17 mouse cellular contexts compared by ENCODE assay signal in genomic region chr6:34863786-34864514, GRCm38 (mm10). TPM values are rescaled to one million over a fixed set of nuclear protein-coding genes. Genes with fewer than 3 reads are reported as not detected.
A peak's percentile ranks its signal among the peaks of the same experiment; 100 is the strongest.
DNase-seq lines count a peak whose midpoint lies in the region; ATAC-seq and TF ChIP-seq lines count a peak whose summit lies in the region.
"Had no signal": no experiment of that assay in that cellular context is flagged by ENCODE, and none has a peak within 500 bp of the region (broad histone marks: within the 10 kb centered on the region; RNA-seq: fewer than 3 reads in every experiment).

No protein-coding gene starts in this region.

- H3K4me2 ChIP-seq in heart, postnatal 0 days (ENCODE audit: low read depth, low read length), result peak overlapping the region; percentile 66
- H3K4me2 ChIP-seq in lung, embryonic 16.5 days (ENCODE audit: low read depth, low read length), result no peak overlapping the region
- peak overlapping the region; percentile 51 for H3K4me2 ChIP-seq in stomach, embryonic 16.5 days (ENCODE audit: low read depth, low read length)
- no peak overlapping the region for H3K4me2 ChIP-seq in forebrain, embryonic 15.5 days (replicated peaks)
- H3K4me2 ChIP-seq: hindbrain, embryonic 14.5 days had no signal

- no peaks in the 10 kb centered on the region for H3K9me3 ChIP-seq in heart, postnatal 0 days (replicated peaks; ENCODE audit: control insufficient read depth, low read length)
- H3K9me3 ChIP-seq in lung, embryonic 16.5 days (ENCODE audit: control insufficient read depth, low read length), result no peaks in the 10 kb centered on the region
- no peaks in the 10 kb centered on the region for H3K9me3 ChIP-seq in stomach, embryonic 16.5 days (replicated peaks; ENCODE audit: control insufficient read depth, low read length)
- H3K9me3 ChIP-seq in forebrain, embryonic 15.5 days, result no peaks in the 10 kb centered on the region
- H3K9me3 ChIP-seq: neural tube, embryonic 15.5 days had no signal

- peak overlapping the region; percentile 77 for H3K27ac ChIP-seq in heart, postnatal 0 days (ENCODE audit: low read depth)
- H3K27ac ChIP-seq in lung, embryonic 16.5 days (ENCODE audit: low read length), result peak overlapping the region; percentile 13; the same call in 1 of the 2 replicates
- peak overlapping the region; percentile 99 for H3K27ac ChIP-seq in brown adipose tissue, adult 24 weeks (replicated peaks; ENCODE audit: low read depth, low read length)
- H3K27ac ChIP-seq in stomach, embryonic 16.5 days (ENCODE audit: low read length), result no peak overlapping the region; the same call in 1 of the 2 replicates
- H3K27ac ChIP-seq in forebrain, embryonic 15.5 days (replicated peaks), result no peak overlapping the region
- H3K27ac ChIP-seq: hindbrain, embryonic 14.5 days; neural tube, embryonic 15.5 days had no signal

- H3K4me3 ChIP-seq in heart, postnatal 0 days (ENCODE audit: low read depth, low read length), result peak overlapping the region; percentile 43
- no peak overlapping the region for H3K4me3 ChIP-seq in lung, embryonic 16.5 days (ENCODE audit: low read length)
- H3K4me3 ChIP-seq in brown adipose tissue, adult 24 weeks (ENCODE audit: insufficient read depth, low read depth, low read length), result peak overlapping the region; percentile 84
- H3K4me3 ChIP-seq in stomach, embryonic 16.5 days (replicated peaks; ENCODE audit: low read length), result no peak overlapping the region
- no peak overlapping the region for H3K4me3 ChIP-seq in forebrain, embryonic 15.5 days
- H3K4me3 ChIP-seq: neural tube, embryonic 15.5 days had no signal

- peaks cover 13% of the 10 kb centered on the region for H3K4me1 ChIP-seq in heart, postnatal 0 days (ENCODE audit: control insufficient read depth, insufficient read depth)
- H3K4me1 ChIP-seq in lung, embryonic 16.5 days (replicated peaks; ENCODE audit: control insufficient read depth, insufficient read depth, low read length), result peaks cover 55% of the 10 kb centered on the region
- peaks cover 8% of the 10 kb centered on the region for H3K4me1 ChIP-seq in brown adipose tissue, adult 24 weeks (ENCODE audit: control insufficient read depth, insufficient read depth, insufficient read length, low read length)
- peaks cover 31% of the 10 kb centered on the region for H3K4me1 ChIP-seq in stomach, embryonic 16.5 days (ENCODE audit: control insufficient read depth, insufficient read depth, low read length)
- H3K4me1 ChIP-seq in forebrain, embryonic 15.5 days, result no peaks in the 10 kb centered on the region
- H3K4me1 ChIP-seq: neural tube, embryonic 15.5 days had no signal

- no peak for TF ChIP-seq CTCF in heart, postnatal 0 days (IDR thresholded peaks at IDR 0.05; ENCODE audit: low read depth)

- no peak for DNase-seq in heart, postnatal 0 days (ENCODE audit: low spot score)
- no peak for DNase-seq in heart, postnatal 4 days
- DNase-seq in lung, postnatal 36 days, result no peak
- DNase-seq: cerebellum, adult 2 months; embryo, embryonic 11 days; kidney, postnatal 36 days; lung, embryonic 14.5 days had no signal

- WGBS in heart, postnatal 0 days, result 38% methylated on average over 9 of the region's 9 CpGs
- 61% methylated on average over 9 of the region's 9 CpGs for WGBS in lung, embryonic 16.5 days
- 60% methylated on average over 9 of the region's 9 CpGs for WGBS in stomach, embryonic 16.5 days
- WGBS in forebrain, embryonic 15.5 days, result 70% methylated on average over 9 of the region's 9 CpGs

- ATAC-seq in heart, postnatal 0 days (ENCODE audit: insufficient read depth, low read depth), result no peak
- ATAC-seq in lung, embryonic 16.5 days (ENCODE audit: low read depth), result no peak
- ATAC-seq in stomach, embryonic 16.5 days (ENCODE audit: insufficient read depth, low FRiP score), result no peak
- no peak for ATAC-seq in forebrain, embryonic 15.5 days (replicated peaks)

- no peaks in the 10 kb centered on the region for H3K27me3 ChIP-seq in heart, postnatal 0 days (ENCODE audit: control insufficient read depth, insufficient read depth, low read length)
- no peaks in the 10 kb centered on the region for H3K27me3 ChIP-seq in lung, embryonic 16.5 days (ENCODE audit: control insufficient read depth, insufficient read depth, low read depth, low read length)
- no peaks in the 10 kb centered on the region for H3K27me3 ChIP-seq in stomach, embryonic 16.5 days (ENCODE audit: control insufficient read depth, insufficient read depth, low read length)
- no peaks in the 10 kb centered on the region for H3K27me3 ChIP-seq in forebrain, embryonic 15.5 days
- H3K27me3 ChIP-seq: neural tube, embryonic 15.5 days had no signal

- no peak for TF ChIP-seq EP300 in heart, postnatal 0 days (IDR thresholded peaks at IDR 0.05; ENCODE audit: low read depth)

- H3K36me3 ChIP-seq in heart, postnatal 0 days (replicated peaks; ENCODE audit: control insufficient read depth, insufficient read depth, low read length), result no peaks in the 10 kb centered on the region
- no peaks in the 10 kb centered on the region for H3K36me3 ChIP-seq in lung, embryonic 16.5 days (ENCODE audit: control insufficient read depth, insufficient read depth, low read length)
- no peaks in the 10 kb centered on the region for H3K36me3 ChIP-seq in stomach, embryonic 16.5 days (ENCODE audit: control insufficient read depth, insufficient read depth, low read length)
- no peaks in the 10 kb centered on the region for H3K36me3 ChIP-seq in forebrain, embryonic 15.5 days
- H3K36me3 ChIP-seq: neural tube, embryonic 15.5 days had no signal

- H3K9ac ChIP-seq in heart, postnatal 0 days (replicated peaks; ENCODE audit: low read depth, low read length), result no peak overlapping the region; the same call in 1 of the 2 replicates
- no peak overlapping the region for H3K9ac ChIP-seq in lung, embryonic 16.5 days (ENCODE audit: low read length)
- H3K9ac ChIP-seq in stomach, embryonic 16.5 days (ENCODE audit: low read length), result no peak overlapping the region
- H3K9ac ChIP-seq in forebrain, embryonic 15.5 days (replicated peaks), result no peak overlapping the region
- H3K9ac ChIP-seq: hindbrain, embryonic 14.5 days; neural tube, embryonic 15.5 days had no signal

RNA-seq across cellular contexts. Expression of gene Tmem140, which starts 1.0 kb away (rescaled TPM):
- total RNA-seq in heart, postnatal 0 days (2014; rRNA removed; ENCODE audit: low replicate concordance), result 7.7 and 10.6 TPM in 2 replicates
- polyA plus RNA-seq in heart, postnatal 0 days (2015; fragmentation: Nextera tagmentation; extraction: Ambion mirVana), result 5.3 and 6.1 TPM in 2 replicates
- total RNA-seq in heart, postnatal 4 days (2021), result 10 to 100 TPM in 1 of 2 experiments, 1 to 10 TPM in 1; 4.6 to 10.6 TPM
- polyA plus RNA-seq in lung, embryonic 16.5 days (2015; fragmentation: Nextera tagmentation; extraction: Ambion mirVana), result 4.7 and 7.0 TPM in 2 replicates
- polyA plus RNA-seq in brown adipose tissue, adult 24 weeks (2012; ENCODE audit: insufficient read depth, insufficient read length, missing spikeins), result 21.6 and 38.6 TPM in 2 replicates
- polyA plus RNA-seq in stomach, embryonic 16.5 days (2015; fragmentation: Nextera tagmentation; extraction: Ambion mirVana), result 2.3 and 2.8 TPM in 2 replicates
- polyA plus RNA-seq in forebrain, embryonic 15.5 days (2015; fragmentation: Nextera tagmentation; extraction: Ambion mirVana), result 1.3 and 1.6 TPM in 2 replicates

RNA-seq across cellular contexts. Expression of gene Cyren, which starts 13.9 kb away (rescaled TPM):
- total RNA-seq in heart, postnatal 0 days (2014; rRNA removed; ENCODE audit: low replicate concordance), result 1.7 and 6.3 TPM in 2 replicates
- polyA plus RNA-seq in heart, postnatal 0 days (2015; fragmentation: Nextera tagmentation; extraction: Ambion mirVana), result 6.1 and 6.3 TPM in 2 replicates
- 1 to 10 TPM; 5.5 to 6.7 TPM for total RNA-seq in heart, postnatal 4 days (2021)
- polyA plus RNA-seq in lung, embryonic 16.5 days (2015; fragmentation: Nextera tagmentation; extraction: Ambion mirVana), result 21.6 and 22.8 TPM in 2 replicates
- polyA plus RNA-seq in brown adipose tissue, adult 24 weeks (2012; ENCODE audit: insufficient read depth, insufficient read length, missing spikeins), result 3.3 and 5.0 TPM in 2 replicates
- 10.9 and 11.9 TPM in 2 replicates for polyA plus RNA-seq in stomach, embryonic 16.5 days (2015; fragmentation: Nextera tagmentation; extraction: Ambion mirVana)
- 11.4 and 13.7 TPM in 2 replicates for polyA plus RNA-seq in forebrain, embryonic 15.5 days (2015; fragmentation: Nextera tagmentation; extraction: Ambion mirVana)

RNA-seq across cellular contexts. Expression of gene Wdr91, which starts 46.7 kb away (rescaled TPM):
- total RNA-seq in heart, postnatal 0 days (2014; rRNA removed; ENCODE audit: low replicate concordance), result 24.9 and 25.2 TPM in 2 replicates
- polyA plus RNA-seq in heart, postnatal 0 days (2015; fragmentation: Nextera tagmentation; extraction: Ambion mirVana), result 7.7 and 8.6 TPM in 2 replicates
- 10 to 100 TPM; 19.1 to 22.7 TPM for total RNA-seq in heart, postnatal 4 days (2021)
- 19.0 and 22.5 TPM in 2 replicates for polyA plus RNA-seq in lung, embryonic 16.5 days (2015; fragmentation: Nextera tagmentation; extraction: Ambion mirVana)
- polyA plus RNA-seq in brown adipose tissue, adult 24 weeks (2012; ENCODE audit: insufficient read depth, insufficient read length, missing spikeins), result 12.4 and 13.9 TPM in 2 replicates
- 8.8 and 9.6 TPM in 2 replicates for polyA plus RNA-seq in stomach, embryonic 16.5 days (2015; fragmentation: Nextera tagmentation; extraction: Ambion mirVana)
- 11.2 and 12.4 TPM in 2 replicates for polyA plus RNA-seq in forebrain, embryonic 15.5 days (2015; fragmentation: Nextera tagmentation; extraction: Ambion mirVana)

RNA-seq across cellular contexts. Expression of gene Stra8, which starts 56.0 kb away (rescaled TPM):
- not detected in 2 replicates for total RNA-seq in heart, postnatal 0 days (2014; rRNA removed; ENCODE audit: low replicate concordance)
- polyA plus RNA-seq in heart, postnatal 0 days (2015; fragmentation: Nextera tagmentation; extraction: Ambion mirVana), result not detected in 2 replicates
- total RNA-seq in heart, postnatal 4 days (2021), result not detected
- 0.24 TPM in 1 of 2 replicates, not detected in the other for polyA plus RNA-seq in lung, embryonic 16.5 days (2015; fragmentation: Nextera tagmentation; extraction: Ambion mirVana)
- not detected in 2 replicates for polyA plus RNA-seq in brown adipose tissue, adult 24 weeks (2012; ENCODE audit: insufficient read depth, insufficient read length, missing spikeins)
- not detected in 2 replicates for polyA plus RNA-seq in stomach, embryonic 16.5 days (2015; fragmentation: Nextera tagmentation; extraction: Ambion mirVana)
- not detected in 2 replicates for polyA plus RNA-seq in forebrain, embryonic 15.5 days (2015; fragmentation: Nextera tagmentation; extraction: Ambion mirVana)
- total RNA-seq: adrenal gland, postnatal 36 days; gastrocnemius, adult 18-20 months; left cerebral cortex, adult 8-10 months; midbrain, postnatal 0 days had no signal
- polyA plus RNA-seq: cerebellum, adult 2 months; hindbrain, embryonic 14.5 days; lung, embryonic 14.5 days; midbrain, postnatal 0 days; neural tube, embryonic 15.5 days had no signal

Comparison
In these comparisons a context has a peak if more than half of its experiments do, and no peak if none do; other contexts are left out.
1. H3K27ac ChIP-seq: peak in heart, postnatal 0 days (single experiment), lung, embryonic 16.5 days (single experiment) and brown adipose tissue, adult 24 weeks (single experiment); none in stomach, embryonic 16.5 days (single experiment) and forebrain, embryonic 15.5 days (single experiment).
2. H3K4me2 ChIP-seq: peak in heart, postnatal 0 days (single experiment) and stomach, embryonic 16.5 days (single experiment); none in lung, embryonic 16.5 days (single experiment) and forebrain, embryonic 15.5 days (single experiment).
3. H3K4me3 ChIP-seq: peak in heart, postnatal 0 days (single experiment) and brown adipose tissue, adult 24 weeks (single experiment); none in lung, embryonic 16.5 days (single experiment), stomach, embryonic 16.5 days (single experiment) and forebrain, embryonic 15.5 days (single experiment).